Mouse (Mus musculus) kidney, adult 18-20 months (tissue): ENCODE measurements at regions not wholly inside any gene's neighbourhood (a gene's known extent, or its start where the extent isn't known, plus 50 kb on each side); places are given as distances from the start of the nearest gene placed in this dataset.
A peak's percentile ranks its signal among the peaks of the same experiment; 100 is the strongest.

Source experiments
- DNase-seq: peaks from one replicate; pipeline ENCODE4 v3.0.0; 2021

GRCm38 (mm10) chr15:36380461-36381227, 626.9 kb downstream of the Zfp706 start:
- DNase-seq, result no peak

DNA sequence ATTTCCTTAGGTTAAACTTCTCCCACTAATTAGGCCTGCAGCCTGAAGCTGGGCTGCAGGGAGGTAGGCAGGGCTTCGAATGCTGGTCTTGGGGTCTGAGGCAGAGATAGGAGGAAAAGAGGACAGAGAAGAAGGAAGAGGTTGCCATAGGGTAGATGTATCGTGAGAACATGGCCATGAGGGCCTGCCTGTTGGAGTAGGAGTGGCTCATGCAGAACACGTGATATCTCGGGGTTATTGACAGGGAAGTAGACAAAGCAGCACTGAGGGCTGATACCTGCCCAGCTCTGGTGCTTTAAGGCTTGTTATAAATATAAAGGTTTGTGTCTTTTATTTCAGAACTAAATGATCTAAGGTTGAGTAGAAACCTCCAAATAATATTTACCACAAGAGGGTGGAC, 628.9 kb downstream of the Zfp706 start:
- DNase-seq, result no peak

DNA sequence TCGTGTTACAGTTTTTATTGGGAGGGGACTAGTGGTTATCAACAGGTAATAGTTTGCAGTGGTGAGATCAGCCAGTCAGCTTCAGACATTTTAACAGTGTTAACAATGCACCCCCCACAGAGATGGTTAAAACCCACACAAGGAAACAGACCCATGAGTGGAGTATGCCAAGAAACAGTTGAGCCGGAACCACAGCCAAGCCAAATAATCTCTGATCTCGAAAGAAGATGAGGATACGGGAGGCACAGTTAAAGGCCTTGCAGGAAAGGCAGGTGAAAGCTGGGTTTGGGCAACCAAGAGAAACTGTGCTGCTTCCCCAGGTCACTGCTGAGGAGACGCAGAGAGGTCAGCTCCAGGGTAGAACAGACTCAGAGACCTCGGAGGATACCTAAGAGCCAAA, 631.0 kb downstream of the Zfp706 start:
- DNase-seq, result peak; percentile 39

DNA sequence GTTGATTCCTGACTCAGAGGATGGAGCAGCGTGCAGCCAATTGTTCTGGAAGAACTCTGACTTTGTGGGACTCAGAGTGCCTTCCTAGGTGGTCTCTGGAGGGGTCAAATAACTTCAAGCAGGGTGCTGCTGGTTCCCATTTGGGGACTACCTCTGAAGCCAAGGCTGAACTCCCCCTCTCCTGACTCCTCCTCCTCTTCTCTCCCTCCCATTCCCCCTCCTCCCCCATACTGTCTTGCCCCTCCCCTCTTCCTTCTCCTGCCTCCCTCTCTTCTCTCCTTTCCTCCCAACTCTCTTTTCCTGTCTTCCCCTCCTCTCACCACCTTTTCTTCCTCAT, 632.1 kb downstream of the Zfp706 start:
- no peak for DNase-seq

DNA sequence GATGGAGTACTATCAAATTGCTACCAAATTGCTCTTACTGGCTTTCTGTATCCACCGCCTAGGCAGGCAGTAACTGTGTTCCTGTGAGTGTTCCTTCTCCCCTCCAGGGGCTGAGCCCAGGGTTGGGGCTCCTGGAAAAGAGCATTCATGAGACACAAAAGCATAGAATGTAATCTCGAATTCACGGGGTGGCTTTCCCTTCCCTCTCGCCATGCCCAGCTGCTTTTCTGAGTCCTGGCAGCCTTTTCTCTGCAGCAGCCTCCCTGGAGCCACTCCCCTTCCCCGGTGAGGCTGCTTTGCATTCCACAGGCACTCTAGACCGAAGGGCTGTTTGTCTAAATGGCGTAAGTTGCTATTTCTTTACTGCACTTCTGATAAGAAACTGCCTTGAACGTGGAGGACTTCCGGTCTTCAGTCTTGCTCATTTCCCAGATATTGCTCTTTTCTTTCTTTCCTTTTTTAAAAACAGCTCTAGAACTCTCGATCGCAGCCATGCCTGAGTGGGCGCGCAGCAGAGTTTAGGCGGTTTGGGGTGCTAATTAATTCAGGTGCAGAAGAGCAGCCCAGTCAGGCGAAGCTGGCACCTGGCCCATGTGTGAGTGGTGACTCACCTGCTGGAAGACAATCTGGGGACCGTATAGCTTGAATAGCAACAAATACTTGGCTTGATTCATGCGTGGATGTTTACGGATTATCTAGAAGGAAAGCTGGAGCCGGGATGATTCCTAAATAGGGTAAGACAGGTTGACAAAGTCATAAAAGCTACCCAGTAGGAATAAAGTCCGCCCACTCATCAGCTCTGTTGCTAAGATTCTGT, 632.6 kb downstream of the Zfp706 start:
- DNase-seq, result peak; percentile 81

DNA sequence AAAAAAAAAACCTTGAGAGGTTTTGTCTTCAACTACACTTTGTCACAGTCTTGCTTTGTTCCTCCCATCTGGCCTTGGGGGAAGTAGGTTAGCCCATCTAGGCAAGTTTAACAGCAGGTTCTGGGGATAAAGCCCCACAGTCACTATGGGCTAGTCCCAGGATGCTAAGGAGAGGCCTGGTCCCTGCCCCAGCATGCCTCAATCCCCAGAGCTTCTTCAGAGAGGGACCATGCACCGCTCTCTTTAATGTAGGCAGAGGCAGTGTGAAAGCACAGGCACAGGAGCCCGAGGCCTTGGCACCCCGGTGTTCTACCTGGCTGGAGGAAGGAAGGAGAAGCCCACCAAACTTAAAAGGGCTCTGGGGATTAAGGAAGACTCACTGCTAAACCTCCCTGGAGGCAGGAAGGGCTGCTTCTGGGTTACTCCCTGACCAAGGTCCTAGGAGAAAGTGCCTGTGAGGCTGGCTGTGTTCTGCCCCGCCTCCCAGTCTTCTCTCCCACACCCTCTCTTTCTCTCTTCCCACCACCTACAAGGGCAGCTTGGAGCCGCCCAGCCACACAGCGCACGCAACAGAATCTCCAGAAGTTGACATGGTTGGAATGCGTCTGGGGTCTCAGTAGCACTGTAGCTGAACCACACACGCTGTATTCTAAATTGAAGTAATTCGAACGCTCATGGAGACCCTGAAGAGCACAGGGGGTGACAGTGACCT, 633.5 kb downstream of the Zfp706 start:
- peak; percentile 61 for DNase-seq

GRCm38 (mm10) chr15:36373481-36373880, 634.1 kb downstream of the Zfp706 start:
- no peak for DNase-seq

DNA sequence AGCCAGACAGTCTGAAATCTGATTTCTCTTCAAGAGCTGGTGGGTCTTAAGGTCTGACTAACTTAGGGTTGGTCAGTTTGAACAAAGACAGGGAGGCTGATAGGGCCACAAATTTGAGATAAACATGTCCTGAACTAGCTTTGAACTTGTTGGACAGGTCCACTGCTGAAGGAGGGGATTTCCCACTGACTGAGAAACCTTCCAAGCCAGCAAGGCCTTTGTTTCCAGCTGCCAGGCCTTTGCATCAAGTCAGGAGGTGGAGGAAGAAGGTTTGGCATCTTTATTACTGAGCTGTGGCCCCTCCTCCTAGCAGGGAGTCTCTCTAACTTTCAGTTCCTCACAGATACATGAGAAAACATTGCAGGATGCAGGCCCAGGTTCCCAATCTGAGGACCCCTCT, 636.2 kb downstream of the Zfp706 start:
- no peak for DNase-seq

DNA sequence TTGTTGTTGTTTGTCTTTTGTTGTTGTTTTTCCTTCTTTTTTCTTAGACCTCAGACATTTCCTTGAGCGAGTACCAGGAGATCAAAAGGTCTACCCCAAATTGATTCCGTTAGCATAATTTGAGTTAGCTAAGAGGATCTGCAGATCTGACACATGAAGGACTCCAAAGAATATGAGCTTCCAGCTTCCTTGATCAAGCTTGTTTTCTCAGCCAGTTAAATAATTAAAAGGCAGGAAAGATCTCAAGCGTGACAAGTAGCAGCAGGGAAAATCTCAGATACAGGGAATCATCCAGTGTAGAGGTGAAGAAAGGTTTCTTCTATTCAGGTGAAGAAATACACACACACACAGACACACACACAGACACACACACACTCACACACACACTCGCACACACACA, 636.7 kb downstream of the Zfp706 start:
- DNase-seq, result no peak

- DNase-seq, result peak; percentile 1
Measured at GRCm38 (mm10) chr15:36367296-36367695, 640.3 kb downstream of the Zfp706 start.

DNA sequence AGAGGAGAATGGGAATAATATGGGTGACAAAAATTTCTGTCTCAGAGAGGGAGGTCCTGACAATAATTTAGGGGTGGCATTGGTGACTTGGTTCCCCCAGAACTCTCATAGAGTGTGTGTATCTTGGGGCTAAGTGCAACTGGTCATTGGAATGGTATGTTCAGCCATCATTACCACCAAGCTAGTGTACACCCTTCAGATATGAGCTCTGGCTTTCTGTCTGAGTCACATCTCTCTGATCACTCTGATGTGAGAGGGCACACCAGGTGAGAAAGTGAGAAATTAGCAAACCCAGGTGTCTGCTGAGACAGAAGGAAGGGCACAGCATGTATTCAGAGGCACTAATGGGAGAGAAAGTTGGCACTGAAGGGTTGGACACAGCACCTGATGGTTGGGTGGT, 642.8 kb downstream of the Zfp706 start:
- no peak for DNase-seq

GRCm38 (mm10) chr15:36364062-36364461, 643.5 kb downstream of the Zfp706 start:
- DNase-seq, result peak; percentile 1

DNA sequence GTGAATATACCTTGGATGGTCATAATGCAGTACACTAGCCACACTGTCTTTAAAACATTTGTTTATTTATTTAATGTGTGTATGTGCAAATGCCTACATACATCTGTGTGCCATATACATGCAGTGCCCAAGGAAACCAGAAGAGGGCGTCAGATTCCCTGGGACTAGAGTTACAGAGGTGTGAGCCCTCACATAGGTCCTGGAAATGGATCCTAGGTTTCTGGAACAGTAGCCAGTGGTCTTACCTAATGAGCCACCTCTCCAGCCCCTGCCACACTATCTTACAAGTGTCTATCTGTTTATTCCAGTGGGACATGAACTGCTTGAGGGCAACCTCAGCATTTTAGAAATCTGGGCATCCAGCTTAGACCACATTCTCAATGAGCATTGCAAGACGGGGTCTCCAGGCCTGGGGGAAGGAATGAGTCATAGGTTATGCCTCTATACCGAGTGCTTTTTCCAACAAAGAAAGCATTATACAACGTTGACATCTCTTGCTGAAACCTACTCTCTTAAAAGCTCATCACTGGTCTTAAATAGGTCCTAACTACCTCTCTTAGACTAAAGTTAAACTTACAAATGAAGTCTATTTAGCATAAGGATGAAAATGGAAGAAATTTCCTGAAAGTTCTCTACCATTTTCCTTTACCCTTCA, 644.5 kb downstream of the Zfp706 start:
- DNase-seq, result no peak

- peak; percentile 1 for DNase-seq
Measured at GRCm38 (mm10) chr15:36361522-36362148, 645.9 kb downstream of the Zfp706 start.

DNA sequence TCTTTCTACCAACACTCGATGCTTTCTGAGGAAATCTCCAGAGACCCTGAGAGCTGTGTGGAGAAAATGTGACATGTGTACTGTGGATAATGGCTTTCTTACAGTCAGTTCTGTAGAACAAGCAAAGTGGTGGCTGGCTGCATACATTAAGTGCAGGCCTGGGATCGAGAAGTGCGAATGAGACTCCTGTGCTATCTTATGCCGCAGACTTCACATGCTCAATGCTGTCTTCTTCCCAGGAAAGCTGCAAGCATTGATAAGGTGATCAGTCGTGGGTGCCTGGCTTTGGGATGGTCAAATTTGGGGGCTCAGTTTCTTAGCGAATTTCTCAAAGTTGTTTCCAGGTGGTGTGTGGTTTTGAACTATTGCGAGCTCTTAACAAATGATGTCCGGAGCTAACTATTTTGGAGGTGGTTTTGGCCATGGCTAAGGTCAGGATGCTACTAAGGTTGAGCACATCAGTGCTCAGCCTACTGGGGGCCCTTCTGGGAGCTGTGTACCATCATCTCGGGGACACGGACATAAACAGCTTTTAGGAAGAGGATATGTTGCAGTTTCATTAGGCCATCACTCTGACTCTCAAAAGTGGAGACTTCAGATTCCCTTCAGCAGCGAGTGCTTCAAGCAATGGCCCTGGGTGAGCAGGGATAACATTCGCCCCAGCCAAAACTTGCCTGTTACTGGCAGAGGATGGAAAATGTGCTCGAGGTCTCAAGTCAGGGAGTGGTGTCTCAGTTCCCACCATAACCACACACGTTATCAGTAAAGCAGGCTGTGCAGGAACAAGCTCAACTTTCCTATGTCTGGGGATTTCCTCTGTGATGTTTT, 646.7 kb downstream of the Zfp706 start:
- DNase-seq, result no peak

DNA sequence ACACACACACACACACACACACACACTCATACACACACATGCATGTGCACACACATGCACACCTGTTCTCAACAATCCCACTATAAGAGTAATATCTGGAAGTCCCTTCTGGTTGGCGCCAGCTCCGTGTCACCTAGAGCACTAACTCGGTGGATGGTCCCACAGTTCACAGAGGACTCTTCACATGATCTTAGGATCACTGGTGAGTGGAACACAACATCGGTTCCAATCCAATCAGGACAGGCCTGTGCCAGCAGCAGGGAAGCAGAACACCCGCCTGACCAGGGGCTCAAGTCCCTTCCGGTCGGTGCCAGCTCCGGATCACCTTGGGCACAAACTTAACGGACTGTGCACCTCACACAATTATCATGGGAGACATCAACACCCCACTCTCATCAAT, 651.7 kb downstream of the Zfp706 start:
- DNase-seq, result no peak

GRCm38 (mm10) chr15:36354545-36354944, 653.0 kb downstream of the Zfp706 start:
- no peak for DNase-seq

- DNase-seq, result no peak
Measured at GRCm38 (mm10) chr15:36353793-36354192, 653.8 kb downstream of the Zfp706 start.

GRCm38 (mm10) chr15:36352929-36353328, 654.6 kb downstream of the Zfp706 start:
- no peak for DNase-seq

- DNase-seq, result no peak
Measured at GRCm38 (mm10) chr15:36351693-36352092, 655.9 kb downstream of the Zfp706 start.

GRCm38 (mm10) chr15:36348348-36348747, 659.2 kb downstream of the Zfp706 start:
- peak; percentile 8 for DNase-seq

- DNase-seq, result peak; percentile 17
Measured at GRCm38 (mm10) chr15:36347333-36347845, 660.2 kb downstream of the Zfp706 start.
